Mouse (Mus musculus) ES-E14 (cell line): Measurements from ENCODE around the gene Doxl2. TPM values are rescaled to one million over a fixed set of nuclear protein-coding genes. Genes with fewer than 3 reads are reported as not detected.

Experiments
- DNase-seq: peaks from one replicate; pipeline ENCODE4 v3.0.0-alpha.2; 2013; ENCODE audit warnings: low read depth, low spot score
- H3K27ac ChIP-seq: 2 replicates; pipeline ENCODE4 v1.5.1; 2012; ENCODE audit warnings: low read depth, mild to moderate bottlenecking, low read length, moderate library complexity, mixed read lengths; ENCODE audit not compliant: poor library complexity, insufficient read depth, severe bottlenecking
- H3K36me3 ChIP-seq: 2 replicates; pipeline ENCODE4 v1.6.1; 2012; ENCODE audit warnings: mild to moderate bottlenecking, low read length, moderate library complexity, mixed read lengths; ENCODE audit not compliant: control insufficient read depth, poor library complexity, insufficient read depth, severe bottlenecking
- H3K4me1 ChIP-seq, 2 experiments: fragments of 150-350 bp in 1 of 2; sonication (generic) in 1 of 2; 2 replicates each; pipeline ENCODE4 v1.6.1; 2012; ENCODE audit warnings: low read length in 2 of 2, mild to moderate bottlenecking in 1 of 2, mixed read lengths in 1 of 2; ENCODE audit not compliant: control insufficient read depth in 2 of 2, insufficient read depth in 2 of 2, poor library complexity in 1 of 2
- H3K4me3 ChIP-seq, 2 experiments: fragments of 150-350 bp in 1 of 2; sonication (generic) in 1 of 2; 2 replicates each; pipeline ENCODE4 v1.5.1; 2012; ENCODE audit warnings: low read length in 2 of 2, low read depth in 1 of 2, mild to moderate bottlenecking in 1 of 2, mixed read lengths in 1 of 2; ENCODE audit not compliant: insufficient read depth in 1 of 2, poor library complexity in 1 of 2, severe bottlenecking in 1 of 2
- H3K9ac ChIP-seq: 2 replicates; pipeline ENCODE4 v1.6.1; 2012; ENCODE audit warnings: low read depth, mild to moderate bottlenecking, low read length, mixed read lengths; ENCODE audit not compliant: poor library complexity, insufficient read depth, severe bottlenecking
- H3K9me3 ChIP-seq: fragments of 150-350 bp; sonication (generic); 2 replicates; pipeline ENCODE4 v1.6.1; 2012; ENCODE audit warnings: low read depth, mild to moderate bottlenecking, low read length; ENCODE audit not compliant: control insufficient read depth, insufficient read depth
- CHD2 ChIP-seq: IDR thresholded peaks from 2 replicates; pipeline ENCODE4 v1.6.1; 2014; ENCODE audit warnings: mild to moderate bottlenecking, low read depth, low read length, inconsistent platforms
- HCFC1 ChIP-seq: IDR thresholded peaks from 2 replicates; pipeline ENCODE4 v1.6.1; 2012; ENCODE audit warnings: low read length, inconsistent platforms, borderline replicate concordance; ENCODE audit not compliant: insufficient read depth
- MAFK ChIP-seq: IDR thresholded peaks from 2 replicates; pipeline ENCODE4 v1.6.1; 2014; ENCODE audit warnings: mild to moderate bottlenecking, low read depth, low read length, inconsistent platforms; ENCODE audit not compliant: insufficient read depth
- ZC3H11A ChIP-seq: IDR thresholded peaks from 2 replicates; pipeline ENCODE4 v1.6.1; 2012; ENCODE audit warnings: low read depth, mild to moderate bottlenecking, inconsistent platforms, low read length, borderline replicate concordance
- ZNF384 ChIP-seq: IDR thresholded peaks from 2 replicates; pipeline ENCODE4 v1.6.1; 2012; ENCODE audit warnings: low read depth, low read length, inconsistent platforms
- in situ Hi-C, 2 experiments: fragments of 600-800 bp; cut with MboI; formaldehyde crosslinking; loops; one replicate each; pipeline ENCODE4 v1.15.1; 2025; ENCODE audit warnings: low sequenced_read_pairs in 2 of 2, inconsistent platforms in 1 of 2; ENCODE audit not compliant: unreplicated experiment in 2 of 2
- total RNA-seq: library from RNA; depleted of rRNA; stranded (reverse); fragments of 300-350 nt; gene quantifications from 2 replicates; pipeline ENCODE4 v1.2.3, GENCODE M21; 2012; rRNA removed

The Doxl2 gene
- total RNA-seq, 1 experiment, result 0.13 TPM

- Histone ChIP-seq H3K9me3 (no peaks in the 10 kb centered on the region), H3K36me3 (no peaks in the 10 kb centered on the region)
Measured at GRCm38 (mm10) chr6:49028019-49028418, 53.3 kb downstream of the Doxl2 start.

More at GRCm38 (mm10) chr6:49028019-49028418, 53.3 kb downstream of the Doxl2 start:
- Histone ChIP-seq H3K4me1 (0 out of 4 replicates have a peak, but pooled peaks cover 0 to 2% of the 10 kb centered on the region in 2 experiments), H3K9ac (no peak overlapping the region), H3K27ac (no peak overlapping the region), H3K4me3 (no peak overlapping the region)
- no peak for DNase-seq
- TF ChIP-seq ZC3H11A (no peak), ZNF384 (no peak), MAFK (no peak), HCFC1 (no peak), CHD2 (no peak)
- in situ Hi-C loops, result loop anchor here in 1 of 2 experiments (25.0 kb wide), 1 partner anchor 334 kb away; the partner anchor contains the start of gene Fam221a

Other genes starting within 250 kb of the Doxl2 start
- gene Gimap1, start 235.9 kb upstream of the Doxl2 start, total RNA-seq, result 0.58 TPM in 1 of 2 replicates, not detected in the other
- 0.31 TPM in 1 of 2 replicates, not detected in the other for gene Gimap5, start 228.8 kb upstream of the Doxl2 start, total RNA-seq
- gene Gimap3, start 204.1 kb upstream of the Doxl2 start, total RNA-seq, result 0.09 TPM in 1 of 2 replicates, not detected in the other
- gene Tmem176a, start 134.0 kb upstream of the Doxl2 start, total RNA-seq, result 0.90 and 7.8 TPM in 2 replicates
- 0.74 and 4.7 TPM in 2 replicates for gene Tmem176b, start 133.5 kb upstream of the Doxl2 start, total RNA-seq
- gene Aoc1, start 102.1 kb upstream of the Doxl2 start, total RNA-seq, result 0.31 and 0.32 TPM in 2 replicates
- not detected in 2 replicates for gene 1600015I10Rik, start 45.1 kb upstream of the Doxl2 start, total RNA-seq
- gene Svs1, start 11.9 kb downstream of the Doxl2 start, total RNA-seq, result not detected in 2 replicates
- gene Gpnmb, start 61.6 kb downstream of the Doxl2 start, total RNA-seq, result 0.63 and 0.89 TPM in 2 replicates
- gene Malsu1, start 98.8 kb downstream of the Doxl2 start, total RNA-seq, result 27.3 and 28.8 TPM in 2 replicates
- 20.0 and 32.8 TPM in 2 replicates for gene Igf2bp3, start 240.0 kb downstream of the Doxl2 start, total RNA-seq